Mouse (Mus musculus) heart, adult 8-10 months (tissue): Measurements from ENCODE around the gene Cdk5r2. TPM values are rescaled to one million over a fixed set of nuclear protein-coding genes. Genes with fewer than 3 reads are reported as not detected.
A peak's percentile ranks its signal among the peaks of the same experiment; 100 is the strongest.

ENCODE experiments used
- DNase-seq: peaks from one replicate; pipeline ENCODE4 v3.0.0; 2022; ENCODE audit warnings: low spot score
- microRNA-seq: library from miRNA; unstranded; fragments of <30 nt; microRNA quantifications from one replicate; pipeline ENCODE4 v1.2.0, GENCODE M21; 2022
- total RNA-seq, 4 experiments: library from RNA; stranded (reverse); gene quantifications; 2 replicates each; pipeline ENCODE4 v1.2.4; 2022

Cdk5r2 gene
- total RNA-seq, 4 experiments from 2014 or later: 0.09 TPM; not detected in 3

- no peak for DNase-seq
Observed at GRCm38 (mm10) chr1:74891513-74891912, 36.8 kb downstream of the Cdk5r2 start.

- DNase-seq: no peak
Observed at GRCm38 (mm10) chr1:74892351-74893133, 37.8 kb downstream of the Cdk5r2 start.

- no peak for DNase-seq
Observed at GRCm38 (mm10) chr1:74893134-74893855, 38.6 kb downstream of the Cdk5r2 start, which contains the start of gene Cryba2. TSS of gene Cryba2 (minus strand) at chr1:74893143.

GRCm38 (mm10) chr1:74894966-74895365 is 40.2 kb downstream of the Cdk5r2 start:
- DNase-seq: peak; percentile 21

GRCm38 (mm10) chr1:74897976-74898375 is 43.2 kb downstream of the Cdk5r2 start:
- no peak for DNase-seq

- no peak for DNase-seq
Observed at GRCm38 (mm10) chr1:74898656-74899431, 44.1 kb downstream of the Cdk5r2 start.

- DNase-seq: no peak
Observed at GRCm38 (mm10) chr1:74900341-74901285, 45.9 kb downstream of the Cdk5r2 start.

GRCm38 (mm10) chr1:74901686-74902085 is 47.0 kb downstream of the Cdk5r2 start:
- DNase-seq: peak; percentile 24

- no peak for DNase-seq
Observed at GRCm38 (mm10) chr1:74902191-74902590, 47.5 kb downstream of the Cdk5r2 start.

Small RNA genes within 50 kb of the gene (microRNA-seq; reads per million reads assigned to microRNA genes)
- 56.0 reads per million, percentile 51 among the genes with 10 or more reads in this experiment for gene Mir375

Other genes starting within 250 kb of the Cdk5r2 start
- 10 to 100 TPM in 1 of 4 experiments, 1 to 10 TPM in 3; 8.1 to 10.5 (median 9.3) TPM for gene Ttll4, start 193.2 kb upstream of the Cdk5r2 start, total RNA-seq
- 10 to 100 TPM; 11.3 to 20.8 (median 16.6) TPM for gene Cyp27a1, start 141.4 kb upstream of the Cdk5r2 start, total RNA-seq
- 1 to 10 TPM; 1.6 to 4.1 (median 2.2) TPM for gene Prkag3, start 105.7 kb upstream of the Cdk5r2 start, total RNA-seq
- gene Wnt6, start 83.0 kb upstream of the Cdk5r2 start, total RNA-seq: under 1 TPM; 0.16 to 0.69 (median 0.26) TPM
- not detected for gene Wnt10a, start 63.4 kb upstream of the Cdk5r2 start, total RNA-seq
- gene Fev, start 30.5 kb downstream of the Cdk5r2 start, total RNA-seq: not detected
- not detected for gene Cryba2, start 38.2 kb downstream of the Cdk5r2 start, total RNA-seq
- not detected for gene Cfap65, start 80.7 kb downstream of the Cdk5r2 start, total RNA-seq
- under 1 TPM in 1 of 4 experiments, not detected in 3; 0.24 TPM for gene Ihh, start 96.7 kb downstream of the Cdk5r2 start, total RNA-seq